Mouse (Mus musculus) retina, postnatal 7 days (tissue): ENCODE measurements around the gene Scgb1b10.
"Not testable (repeated sequence)": the region's sequence is repeated elsewhere in the genome, so short reads cannot be mapped to it uniquely, and the experiment has no call there.

Source experiments
- DNase-seq: peaks from one replicate; pipeline ENCODE4 v3.0.0-alpha.2; 2012; ENCODE audit warnings: low read depth, low spot score

Scgb1b10 gene

GRCm38 (mm10) chr7:32100553-32100952 is at the start of gene Scgb1b10:
Gene Scgb1b10, plus strand, starts transcription at chr7:32100853.
- DNase-seq = not testable (repeated sequence)
